Mouse (Mus musculus) megakaryocyte-erythroid progenitor cell, adult 5-6 weeks (primary cell): Measurements from ENCODE around the gene Zfp963. TPM values are rescaled to one million over a fixed set of nuclear protein-coding genes. Genes with fewer than 3 reads are reported as not detected.

ENCODE experiments used
- ATAC-seq: replicated peaks from 2 replicates; pipeline ENCODE4 v1.8.0; 2016; ENCODE audit warnings: mild to moderate bottlenecking, inconsistent platforms; ENCODE audit not compliant: severe bottlenecking, poor library complexity, low FRiP score, low TSS enrichment
- total RNA-seq, 2 experiments: library from RNA; stranded (forward) in 1 of 2; stranded (reverse) in 1 of 2; fragments of 200-1000, 215-1000 nt in 1 of 2; fragments of >200 nt in 1 of 2; fragmentation: Nextera tagmentation in 1 of 2; gene quantifications; 2 replicates each; pipeline ENCODE4 v1.2.3; 2014 to 2017

The Zfp963 gene
- 6.0 and 6.7 TPM in 2 replicates for total RNA-seq (2014; fragmentation: Nextera tagmentation)
- total RNA-seq (2017) = 5.0 and 7.4 TPM in 2 replicates

DNA sequence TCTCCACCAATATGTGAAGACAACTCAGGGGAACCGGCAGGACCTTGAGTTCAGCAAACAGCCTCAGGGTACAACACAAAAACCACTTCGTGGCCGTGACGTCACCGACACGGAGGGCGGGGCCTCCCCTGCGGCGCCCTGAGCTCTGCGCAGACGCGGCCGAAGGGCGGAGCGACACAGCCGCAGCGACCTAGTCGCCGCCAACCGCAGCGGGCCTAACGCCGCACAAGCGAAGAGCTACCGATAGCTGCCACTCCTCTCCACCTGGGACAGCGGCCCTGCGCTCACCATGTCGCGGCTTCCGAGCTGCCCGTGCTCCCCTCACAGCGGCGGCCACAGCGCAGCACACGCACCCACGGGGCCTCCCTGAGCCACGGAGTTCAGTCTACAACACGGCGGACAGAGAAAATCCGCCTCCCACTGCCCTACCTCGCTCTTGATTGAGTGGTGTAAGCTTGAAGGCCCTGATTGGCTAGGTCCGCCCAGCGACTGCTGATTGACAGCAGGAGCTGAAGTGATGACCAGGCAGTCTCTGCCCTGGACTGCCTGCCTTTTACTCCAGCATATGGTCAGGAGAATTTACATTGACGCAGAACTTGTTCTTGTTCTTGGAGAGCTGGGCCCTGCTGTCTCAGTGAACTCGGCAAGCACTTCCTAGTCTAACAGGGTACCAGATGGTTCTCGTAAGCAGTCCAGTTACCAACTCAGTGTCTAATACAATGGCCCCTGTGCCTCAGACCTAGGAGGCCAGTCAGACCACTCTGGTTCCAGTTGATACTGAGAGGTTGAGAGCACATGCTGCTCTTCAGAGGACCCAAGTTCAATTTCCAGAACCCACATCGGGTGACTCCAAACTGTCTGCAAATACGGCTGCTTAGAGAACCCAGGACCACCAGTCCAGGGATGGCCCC lies at the start of gene Zfp963:
TSS of gene Zfp963 (minus strand) at position 427 of the 911 bp plus-strand sequence.
- ATAC-seq = peak; percentile 85

DNA sequence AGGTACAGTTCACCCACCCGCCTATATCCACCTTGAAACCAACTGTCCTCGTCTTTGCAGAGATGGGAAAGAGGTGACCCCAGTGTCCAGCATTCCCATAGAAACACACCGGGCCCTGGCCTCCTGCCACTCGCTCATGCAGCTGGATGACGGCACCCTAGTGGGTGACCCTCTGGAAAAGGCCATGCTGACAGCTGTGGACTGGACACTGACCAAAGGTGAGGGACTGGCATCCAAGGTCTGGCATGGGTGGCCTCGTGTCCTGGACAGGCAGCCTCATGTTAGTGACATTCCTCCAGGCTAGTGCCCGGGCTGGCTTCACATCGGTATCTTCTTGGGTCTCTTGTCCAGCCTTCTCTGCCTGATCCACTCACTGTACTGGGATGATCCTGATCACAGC lies 49.5 kb upstream of the Zfp963 start:
- ATAC-seq = no peak

DNA sequence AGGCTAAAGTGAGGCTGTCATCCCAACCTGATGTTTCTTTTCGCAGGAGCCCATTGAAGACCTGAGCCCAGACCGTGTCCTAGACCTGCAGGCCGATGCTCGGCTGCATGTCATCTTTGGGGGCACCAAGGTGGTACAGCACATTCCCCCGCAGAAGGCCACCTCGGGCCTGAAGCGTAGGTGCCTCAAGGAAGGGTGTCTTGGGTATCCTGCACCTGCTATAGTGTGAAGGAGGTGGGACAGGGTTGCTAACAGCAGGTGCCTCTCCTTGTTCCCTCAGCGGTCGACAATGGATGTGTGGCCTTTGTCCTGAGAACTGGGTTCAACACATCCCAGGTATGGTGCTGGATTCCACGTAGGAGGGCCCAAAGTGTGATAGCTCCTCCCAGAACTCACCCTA lies 47.9 kb upstream of the Zfp963 start:
- ATAC-seq = no peak

GRCm38 (mm10) chr8:69796721-69797345 lies 47.1 kb upstream of the Zfp963 start:
- ATAC-seq = no peak

GRCm38 (mm10) chr8:69794901-69795300 lies 45.1 kb upstream of the Zfp963 start:
- no peak for ATAC-seq

DNA sequence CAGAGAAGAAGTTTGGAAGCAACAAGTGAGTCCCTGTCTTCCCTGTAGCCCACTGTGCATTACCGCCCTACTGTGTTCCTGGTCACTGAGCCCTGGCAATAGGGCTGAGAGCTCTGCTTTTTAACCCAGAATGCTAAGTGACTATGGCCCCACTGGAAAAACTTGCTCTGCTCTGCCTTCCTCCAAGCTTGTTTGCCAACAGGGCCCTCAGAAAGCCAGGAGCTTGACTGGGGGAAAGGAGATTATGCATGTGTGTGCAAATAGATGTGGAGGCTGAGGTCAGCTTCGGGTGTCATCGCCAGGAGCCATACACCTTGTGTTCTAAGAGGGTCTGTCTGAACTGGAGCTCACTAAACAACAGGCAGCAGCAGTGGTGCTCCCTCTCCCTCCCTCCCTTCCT lies 44.3 kb upstream of the Zfp963 start:
- no peak for ATAC-seq

GRCm38 (mm10) chr8:69793666-69794065 lies 43.9 kb upstream of the Zfp963 start:
- ATAC-seq = no peak

- ATAC-seq = 0 out of 2 replicates have a peak, but pooled peaks have one; percentile 16
Measured at GRCm38 (mm10) chr8:69791415-69792068, 41.8 kb upstream of the Zfp963 start.

DNA sequence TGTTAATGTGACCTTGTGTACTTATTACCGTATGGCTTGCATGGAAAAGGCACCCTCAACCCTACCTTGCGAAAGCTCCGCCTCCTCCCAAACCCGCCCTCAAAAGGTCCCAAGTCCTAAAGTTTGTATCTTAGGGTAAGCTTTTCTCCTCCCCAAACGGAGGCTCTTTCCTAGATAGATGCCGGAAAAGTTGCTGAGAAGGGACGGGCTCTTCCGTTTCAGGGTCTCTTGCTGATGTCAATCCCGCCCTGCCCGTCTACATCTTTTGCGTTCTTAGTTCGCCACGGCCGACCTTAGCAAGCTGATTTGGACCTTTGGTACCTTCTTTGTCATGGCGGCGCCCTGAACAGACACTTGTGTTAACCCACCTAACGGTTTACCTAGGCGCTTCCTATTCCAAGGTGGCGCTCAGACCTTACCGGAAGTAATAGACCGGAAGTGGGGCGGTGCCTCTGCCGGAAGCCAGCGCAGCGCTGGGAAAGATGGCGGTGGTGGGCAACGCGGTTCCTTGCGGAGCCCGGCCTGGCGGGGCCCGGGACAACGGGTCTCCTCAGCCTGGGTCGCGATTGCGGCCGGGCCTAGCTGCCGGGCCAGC lies 41.1 kb upstream of the Zfp963 start, which contains the start of the genes Atp13a1 and Zfp866:
TSS of gene Atp13a1 (plus strand) at position 391 of the 595 bp plus-strand sequence.
TSS of gene Zfp866 (minus strand) at position 406 of the 595 bp plus-strand sequence.
- ATAC-seq = peak; percentile 92

- ATAC-seq = no peak
Measured at GRCm38 (mm10) chr8:69790364-69790763, 40.6 kb upstream of the Zfp963 start.

DNA sequence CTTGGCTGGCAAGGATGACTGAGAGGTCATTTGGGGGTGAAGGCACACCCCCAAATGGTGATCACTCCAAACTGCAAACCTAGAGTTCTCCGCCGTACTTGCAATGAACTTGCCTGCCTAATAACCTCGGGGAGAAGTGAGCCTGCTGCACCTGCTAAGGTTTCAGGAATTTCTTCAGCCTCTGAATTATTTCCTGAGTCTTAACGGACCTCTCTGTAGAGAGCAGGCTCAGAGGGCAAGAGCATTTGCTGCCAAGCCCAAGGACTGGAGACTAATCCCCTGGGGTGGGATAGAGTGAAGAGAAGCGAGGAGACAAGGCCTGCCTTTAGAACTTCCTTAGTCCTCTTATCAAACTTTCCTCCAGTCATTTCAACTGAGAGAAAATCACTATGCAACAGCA lies 40.0 kb upstream of the Zfp963 start:
- ATAC-seq = no peak

- peak; percentile 65 for ATAC-seq
Measured at GRCm38 (mm10) chr8:69789105-69789504, 39.3 kb upstream of the Zfp963 start.

GRCm38 (mm10) chr8:69777111-69777510 lies 27.3 kb upstream of the Zfp963 start:
- no peak for ATAC-seq

DNA sequence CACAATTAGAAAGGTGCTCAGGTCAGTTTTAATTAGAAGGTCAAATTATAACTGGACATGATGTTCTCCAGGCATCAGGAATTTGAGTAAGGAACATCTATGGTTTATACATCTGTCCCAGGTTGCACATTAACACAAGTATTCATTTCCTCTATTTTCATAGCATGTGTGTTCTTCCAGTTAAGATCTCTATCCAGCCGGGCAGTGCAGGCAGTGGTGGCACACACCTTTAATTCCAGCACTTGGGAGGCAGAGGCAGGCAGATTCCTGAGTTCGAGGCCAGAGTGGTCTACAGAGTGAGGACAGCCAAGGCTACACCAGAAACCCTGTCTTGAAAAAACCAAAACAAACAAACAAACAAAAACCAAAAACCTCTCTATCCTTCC lies 25.4 kb upstream of the Zfp963 start:
- ATAC-seq = no peak

GRCm38 (mm10) chr8:69774503-69775148 lies 24.9 kb upstream of the Zfp963 start, which contains the start of gene Gm20422:
Gene Gm20422, minus strand, starts transcription at chr8:69774886.
- peak; percentile 100 for ATAC-seq

GRCm38 (mm10) chr8:69772106-69772505 lies 22.3 kb upstream of the Zfp963 start:
- ATAC-seq = no peak

GRCm38 (mm10) chr8:69771221-69771620 lies 21.5 kb upstream of the Zfp963 start:
- no peak for ATAC-seq

DNA sequence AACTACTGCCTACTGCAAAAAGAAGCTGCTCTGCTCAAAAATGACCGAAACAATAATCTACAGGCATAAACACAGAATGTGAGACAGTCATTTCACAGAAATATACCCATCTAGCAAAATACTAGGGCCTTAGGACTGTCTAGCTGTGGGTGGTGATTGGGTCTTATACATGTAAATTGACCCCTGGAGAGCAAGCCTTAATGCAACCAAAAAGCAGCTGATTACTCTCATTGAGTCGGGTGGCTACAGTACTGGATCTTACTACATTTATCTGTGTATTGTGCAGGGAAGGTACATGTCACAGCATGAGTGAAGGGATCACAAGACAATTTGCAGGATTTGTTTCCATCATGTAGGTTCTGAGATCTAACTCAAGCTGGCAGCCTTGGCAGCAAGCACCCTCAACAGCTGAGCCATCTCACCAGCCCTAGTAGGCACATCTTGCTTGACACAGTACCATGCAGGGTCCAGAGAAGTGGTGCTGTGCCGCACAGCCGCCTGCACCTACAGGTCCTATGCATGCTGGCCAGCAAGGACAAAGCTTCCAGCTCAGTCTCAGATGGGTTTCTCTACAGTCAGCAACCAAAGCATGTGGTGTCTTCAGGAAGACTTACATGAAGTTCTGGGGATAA lies 12.2 kb upstream of the Zfp963 start:
- no peak for ATAC-seq

GRCm38 (mm10) chr8:69758316-69758715 lies 8.5 kb upstream of the Zfp963 start:
- no peak for ATAC-seq
